Mouse (Mus musculus): Measurements from ENCODE around the gene Syk.

Gene Syk

GRCm38 (mm10) chr13:52582878-52583661 is at the start of gene Syk:
TSS of gene Syk (plus strand) at chr13:52583173.
- in situ Hi-C loops (cut with MboI; ENCODE audit: unreplicated experiment in 2 of 2) = loop anchor here in 1 of 2 experiments (5.0 to 25.0 kb wide), 2 partner anchors 46 to 846 kb away; no protein-coding TSS in a partner anchor

DNA sequence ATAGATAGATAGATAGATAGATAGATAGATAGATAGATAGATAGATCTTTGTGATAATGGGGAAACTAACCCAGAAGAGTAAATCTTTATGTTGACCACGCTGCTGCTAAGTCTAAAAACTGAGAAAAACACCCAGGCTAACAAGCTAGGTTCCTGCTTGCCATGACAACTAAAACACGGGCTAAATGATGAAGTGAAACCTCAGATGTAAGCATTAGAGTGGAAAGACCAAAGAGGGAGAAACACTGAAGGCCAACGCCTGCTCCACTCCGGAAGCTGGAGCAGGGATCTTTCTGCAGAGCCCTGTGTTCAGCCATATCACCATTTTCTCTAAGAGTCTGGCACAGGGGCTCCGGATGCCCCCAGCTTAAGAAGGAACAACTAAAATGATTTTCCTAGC is 49.3 kb upstream of the Syk start:
- in situ Hi-C loops (cut with MboI; ENCODE audit: unreplicated experiment in 2 of 2) = loop anchor here (10.0 kb wide), 1 partner anchor 259 kb away; no protein-coding TSS in a partner anchor

- in situ Hi-C loops (cut with MboI; ENCODE audit: unreplicated experiment in 2 of 2) = loop anchor here (5.0 to 10.0 kb wide), 3 partner anchors 47 to 261 kb away; partner anchors contain the start of gene Syk (in 1 of the 2)
Measured at GRCm38 (mm10) chr13:52535542-52535941, 47.4 kb upstream of the Syk start.

DNA sequence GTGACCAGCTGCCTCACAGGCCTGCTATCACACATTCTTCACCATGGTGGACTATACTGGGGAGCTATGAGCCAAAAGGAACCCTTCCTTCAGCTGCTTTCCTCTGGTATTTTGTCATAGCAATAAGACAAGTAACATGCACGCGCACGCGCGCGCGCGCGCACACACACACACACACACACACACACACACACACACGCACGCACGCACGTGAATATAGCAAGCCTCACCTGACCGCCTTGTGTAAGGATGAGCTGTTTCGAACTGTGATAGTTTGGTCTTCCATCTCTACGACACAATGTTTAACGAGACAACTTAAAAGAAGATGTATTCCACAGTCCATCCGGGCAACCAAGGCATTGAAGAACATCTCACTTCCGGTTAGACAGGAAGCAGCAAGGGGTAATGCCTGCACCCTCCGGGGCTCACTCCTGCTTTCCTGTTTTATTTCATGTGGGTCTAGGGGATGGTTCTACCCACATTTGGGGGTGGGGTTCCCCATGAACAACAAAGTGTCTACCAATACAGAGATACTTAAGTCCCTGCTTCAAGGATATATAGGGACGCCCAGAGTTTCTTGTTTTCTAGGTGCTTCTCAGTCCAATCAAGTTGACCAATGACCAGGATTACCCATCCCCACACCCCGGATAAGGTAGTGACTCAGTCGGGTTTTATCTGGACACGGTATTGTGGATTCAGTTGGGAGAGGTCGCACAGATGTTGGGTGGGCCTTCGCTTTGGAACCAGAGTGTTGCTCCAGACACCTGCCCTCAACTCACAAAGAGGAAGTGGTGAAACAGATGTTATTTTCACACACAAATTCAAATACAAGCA is 45.0 kb upstream of the Syk start:
- in situ Hi-C loops (cut with MboI; ENCODE audit: unreplicated experiment in 2 of 2) = loop anchor here (5.0 to 10.0 kb wide), 3 partner anchors 44 to 263 kb away; partner anchors contain the start of gene Syk (in 1 of the 2)

GRCm38 (mm10) chr13:52538588-52539116 is 44.3 kb upstream of the Syk start:
- in situ Hi-C loops (cut with MboI; ENCODE audit: unreplicated experiment in 2 of 2) = loop anchor here (5.0 to 10.0 kb wide), 3 partner anchors 44 to 264 kb away; partner anchors contain the start of gene Syk (in 1 of the 2)

DNA sequence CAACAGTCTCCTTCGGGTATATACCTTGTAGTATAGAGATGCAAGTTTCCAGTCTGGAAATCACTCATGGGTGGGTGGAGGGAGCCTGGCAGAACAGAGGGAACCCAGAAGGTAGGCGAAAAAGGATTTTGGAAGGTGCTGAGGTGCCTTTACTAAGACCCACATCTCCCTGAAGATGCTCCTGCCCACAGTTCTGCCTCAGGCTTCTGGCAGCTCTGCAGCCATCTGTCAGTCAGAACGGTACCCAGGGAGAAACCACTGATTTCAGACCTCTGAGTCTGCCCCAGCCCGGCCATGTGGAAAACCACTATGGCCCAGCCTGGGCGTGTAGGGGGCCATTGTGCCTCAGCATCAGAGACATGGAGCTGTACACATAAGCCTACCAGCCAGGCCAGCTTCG is 43.5 kb upstream of the Syk start:
- in situ Hi-C loops (cut with MboI; ENCODE audit: unreplicated experiment in 2 of 2) = loop anchor here (5.0 to 10.0 kb wide), 3 partner anchors 43 to 265 kb away; partner anchors contain the start of gene Syk (in 1 of the 2)

DNA sequence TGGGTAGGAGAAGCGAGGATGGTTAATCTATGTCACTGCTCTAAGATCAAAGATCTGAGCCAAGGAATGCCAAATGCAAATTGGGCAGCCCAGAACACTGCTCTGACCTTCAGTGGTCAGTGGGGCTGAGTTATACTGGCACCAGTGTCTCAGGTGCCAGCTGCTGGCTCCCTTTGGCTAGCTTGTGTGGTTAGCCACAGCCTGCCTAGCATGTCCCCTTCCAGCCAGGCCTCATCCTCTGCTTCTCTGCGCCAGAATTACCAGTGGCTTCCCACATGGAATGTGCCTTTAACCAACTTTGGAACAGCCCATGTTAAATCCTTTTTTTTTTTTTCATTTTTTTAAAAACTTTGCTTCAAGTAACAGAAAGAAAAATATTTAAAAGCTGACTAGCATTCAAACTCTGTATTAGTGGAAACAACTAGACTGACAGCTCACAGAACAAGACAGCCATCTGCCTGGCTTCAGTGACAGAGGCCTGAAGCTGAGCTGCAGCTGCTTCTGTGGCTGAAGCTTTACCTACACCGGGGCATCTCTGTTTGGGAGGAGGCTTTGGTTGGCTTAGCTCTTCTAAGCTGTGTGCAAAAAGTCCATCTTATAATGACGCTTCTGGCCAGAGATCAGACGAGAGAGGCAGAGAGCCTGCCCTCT is 41.5 kb upstream of the Syk start:
- in situ Hi-C loops (cut with MboI; ENCODE audit: unreplicated experiment in 2 of 2) = no loop called here

GRCm38 (mm10) chr13:52542036-52542526 is 40.9 kb upstream of the Syk start:
- in situ Hi-C loops (cut with MboI; ENCODE audit: unreplicated experiment in 2 of 2) = no loop called here

- in situ Hi-C loops (cut with MboI; ENCODE audit: unreplicated experiment in 2 of 2) = no loop called here
Measured at GRCm38 (mm10) chr13:52542636-52543035, 40.3 kb upstream of the Syk start.

DNA sequence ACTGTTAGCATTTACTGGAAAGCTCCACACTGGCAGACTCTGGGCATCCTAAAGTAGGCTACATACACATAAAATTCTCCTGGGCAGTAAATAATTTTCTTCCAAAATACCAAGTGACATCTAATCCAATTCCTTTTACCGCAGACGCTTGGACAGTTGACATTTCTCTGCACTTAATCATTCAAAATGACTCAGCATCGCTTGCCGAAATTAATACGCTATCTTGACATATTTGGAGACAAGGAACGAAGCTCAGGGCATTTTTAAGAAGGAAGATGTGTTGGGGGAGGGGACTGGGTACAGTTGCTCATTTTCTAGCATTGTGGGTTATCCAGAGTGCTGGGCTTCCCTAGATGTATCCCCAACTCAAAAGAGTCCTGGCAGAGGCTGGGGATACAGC is 36.7 kb upstream of the Syk start:
- in situ Hi-C loops (cut with MboI; ENCODE audit: unreplicated experiment in 2 of 2) = no loop called here

- in situ Hi-C loops (cut with MboI; ENCODE audit: unreplicated experiment in 2 of 2) = no loop called here
Measured at GRCm38 (mm10) chr13:52550690-52551193, 32.2 kb upstream of the Syk start.

DNA sequence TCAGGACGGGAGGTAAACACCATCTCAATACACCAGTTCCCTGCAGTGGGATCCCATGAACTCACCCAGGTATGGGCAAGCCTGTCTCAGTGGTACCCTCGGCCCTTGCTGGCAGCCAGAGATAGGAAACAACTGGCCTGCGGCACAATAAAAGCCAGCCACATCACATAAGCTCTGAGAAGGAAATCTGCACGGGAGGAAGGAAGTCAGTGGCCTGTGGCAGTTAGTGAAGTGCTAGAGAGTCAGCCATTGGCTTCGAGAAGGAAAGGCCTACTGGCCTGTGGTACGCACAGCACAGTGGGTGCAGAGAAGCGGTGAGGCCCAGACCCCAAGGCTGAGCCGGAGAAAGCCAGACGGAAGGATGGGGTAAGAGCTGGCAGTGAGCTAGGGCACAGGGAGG is 31.7 kb upstream of the Syk start:
- in situ Hi-C loops (cut with MboI; ENCODE audit: unreplicated experiment in 2 of 2) = no loop called here

DNA sequence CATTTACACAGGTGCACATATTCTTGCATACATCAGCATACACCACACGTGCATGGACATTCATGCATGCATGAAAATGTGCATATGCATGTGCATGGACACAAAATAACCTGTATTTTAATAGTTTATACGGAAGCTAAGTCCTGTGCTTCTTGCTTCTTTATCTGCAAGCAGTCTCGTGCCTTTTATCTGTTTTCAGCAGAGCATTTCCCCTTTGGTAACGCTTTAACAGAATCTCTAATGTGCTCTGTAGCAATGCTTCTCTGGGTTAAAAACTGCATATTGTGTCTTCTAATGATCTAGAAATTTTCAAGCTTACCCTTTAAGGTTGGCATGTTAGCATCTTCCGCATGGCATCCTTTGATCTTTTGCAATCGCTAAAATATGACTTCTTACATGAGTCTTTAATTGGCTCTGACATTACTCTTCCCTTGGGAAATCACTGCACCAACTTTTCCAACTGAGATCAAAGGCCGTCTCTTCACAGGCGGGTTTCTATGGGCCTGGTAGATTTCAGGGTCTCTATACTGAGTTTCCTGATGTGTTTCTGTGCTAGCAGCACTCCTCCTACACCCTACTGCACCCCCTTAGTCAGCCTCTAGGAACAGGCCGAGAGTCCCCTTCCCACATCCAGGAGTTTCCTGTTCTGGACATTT is 30.0 kb upstream of the Syk start:
- in situ Hi-C loops (cut with MboI; ENCODE audit: unreplicated experiment in 2 of 2) = no loop called here

GRCm38 (mm10) chr13:52554722-52555121 is 28.3 kb upstream of the Syk start:
- in situ Hi-C loops (cut with MboI; ENCODE audit: unreplicated experiment in 2 of 2) = no loop called here

- in situ Hi-C loops (cut with MboI; ENCODE audit: unreplicated experiment in 2 of 2) = no loop called here
Measured at GRCm38 (mm10) chr13:52557421-52557820, 25.6 kb upstream of the Syk start.

DNA sequence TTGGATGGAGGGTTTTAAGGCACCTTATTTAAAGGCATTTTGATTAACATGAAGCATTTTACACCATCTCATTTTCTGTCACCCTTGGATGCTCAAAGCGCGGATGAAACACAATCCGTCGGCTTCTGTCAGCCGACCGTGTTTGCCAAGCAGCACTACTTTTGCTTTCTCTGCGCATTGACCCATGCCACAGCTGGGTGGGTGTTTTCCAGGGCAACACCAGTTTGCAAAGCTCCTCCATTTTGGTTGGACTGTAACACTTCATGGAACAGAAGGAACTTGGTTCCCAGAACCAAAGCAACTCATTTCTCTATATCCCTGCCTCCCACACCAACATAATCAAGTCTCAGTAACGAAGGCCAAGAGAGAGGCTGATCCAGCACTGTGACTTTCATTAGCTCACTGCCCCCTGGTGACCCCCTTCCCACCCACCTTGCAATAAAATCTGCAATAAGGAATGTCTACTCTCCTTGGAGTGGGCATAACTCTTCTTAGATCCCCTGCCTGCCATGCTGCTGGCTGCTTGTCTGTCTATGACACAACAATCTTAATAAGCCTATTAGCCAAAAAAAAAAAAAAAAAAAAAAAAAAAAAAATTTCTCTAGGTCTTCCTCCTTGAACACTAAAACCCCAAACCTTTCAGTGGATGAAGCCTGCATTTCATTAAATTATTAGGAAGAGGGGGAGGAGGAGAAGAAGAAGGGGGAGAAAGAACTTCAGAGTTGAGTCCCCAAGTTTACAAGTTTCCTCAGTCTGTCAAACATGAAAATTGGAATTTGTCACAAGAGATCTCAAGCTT is 21.4 kb upstream of the Syk start:
- in situ Hi-C loops (cut with MboI; ENCODE audit: unreplicated experiment in 2 of 2) = loop anchor here in 1 of 2 experiments (10.0 kb wide), 1 partner anchor 63 kb away; no protein-coding TSS in a partner anchor

GRCm38 (mm10) chr13:52562166-52562571 is 20.8 kb upstream of the Syk start:
- in situ Hi-C loops (cut with MboI; ENCODE audit: unreplicated experiment in 2 of 2) = loop anchor here in 1 of 2 experiments (10.0 kb wide), 1 partner anchor 63 kb away; no protein-coding TSS in a partner anchor

GRCm38 (mm10) chr13:52565103-52565739 is 17.8 kb upstream of the Syk start:
- in situ Hi-C loops (cut with MboI; ENCODE audit: unreplicated experiment in 2 of 2) = loop anchor here in 1 of 2 experiments (10.0 kb wide), 1 partner anchor 60 kb away; no protein-coding TSS in a partner anchor
